Mouse (Mus musculus) adrenal gland (tissue): ENCODE measurements around the gene Slc26a9.
"Not testable (repeated sequence)": the region's sequence is repeated elsewhere in the genome, so short reads cannot be mapped to it uniquely, and the experiment has no call there.

Experiments used
- intact Hi-C: fragments of 180-260 bp; cut with DNase I; formaldehyde crosslinking; loops from one replicate; pipeline ENCODE4 v1.15.1; 2025

Slc26a9 gene

GRCm38 (mm10) chr1:131764581-131765338 is 20.9 kb downstream of the Slc26a9 start:
- intact Hi-C loops, result loop anchor here (1.0 to 5.0 kb wide), 3 partner anchors 52 to 152 kb away; no protein-coding TSS in a partner anchor

- intact Hi-C loops, result loop anchor here (1.0 to 5.0 kb wide), 3 partner anchors 53 to 153 kb away; no protein-coding TSS in a partner anchor
Observed at GRCm38 (mm10) chr1:131765357-131766001, 21.7 kb downstream of the Slc26a9 start.

GRCm38 (mm10) chr1:131769296-131769695 is 25.5 kb downstream of the Slc26a9 start:
- intact Hi-C loops, result loop anchor here (5.0 kb wide), 2 partner anchors 78 to 157 kb away; no protein-coding TSS in a partner anchor

GRCm38 (mm10) chr1:131770656-131771055 is 26.8 kb downstream of the Slc26a9 start:
- intact Hi-C loops, result no loop called here

- intact Hi-C loops, result no loop called here
Observed at GRCm38 (mm10) chr1:131771440-131771839, 27.6 kb downstream of the Slc26a9 start.

GRCm38 (mm10) chr1:131794591-131794990 is 50.8 kb downstream of the Slc26a9 start:
- intact Hi-C loops, result no loop called here

- intact Hi-C loops, result no loop called here
Observed at GRCm38 (mm10) chr1:131795171-131795570, 51.3 kb downstream of the Slc26a9 start.

GRCm38 (mm10) chr1:131797202-131797909 is 53.5 kb downstream of the Slc26a9 start, which contains the start of gene Pm20d1:
Gene Pm20d1 (plus strand): TSS chr1:131797381.
- intact Hi-C loops, result no loop called here

GRCm38 (mm10) chr1:131800001-131800400 is 56.2 kb downstream of the Slc26a9 start:
- intact Hi-C loops, result no loop called here

GRCm38 (mm10) chr1:131801071-131801470 is 57.2 kb downstream of the Slc26a9 start:
- intact Hi-C loops, result no loop called here

GRCm38 (mm10) chr1:131802652-131803051 is 58.8 kb downstream of the Slc26a9 start:
- intact Hi-C loops, result no loop called here

- intact Hi-C loops, result no loop called here
Observed at GRCm38 (mm10) chr1:131804166-131804565, 60.3 kb downstream of the Slc26a9 start.

- intact Hi-C loops, result no loop called here
Observed at GRCm38 (mm10) chr1:131808986-131809385, 65.2 kb downstream of the Slc26a9 start.

GRCm38 (mm10) chr1:131809651-131810050 is 65.8 kb downstream of the Slc26a9 start:
- intact Hi-C loops, result no loop called here

- intact Hi-C loops, result no loop called here
Observed at GRCm38 (mm10) chr1:131811393-131811792, 67.6 kb downstream of the Slc26a9 start.

- intact Hi-C loops, result no loop called here
Observed at GRCm38 (mm10) chr1:131812006-131812405, 68.2 kb downstream of the Slc26a9 start.

GRCm38 (mm10) chr1:131812631-131813295 is 68.9 kb downstream of the Slc26a9 start:
- intact Hi-C loops, result no loop called here

- intact Hi-C loops, result no loop called here
Observed at GRCm38 (mm10) chr1:131813731-131814130, 69.9 kb downstream of the Slc26a9 start.

- intact Hi-C loops, result no loop called here
Observed at GRCm38 (mm10) chr1:131814191-131814590, 70.4 kb downstream of the Slc26a9 start.

- intact Hi-C loops, result no loop called here
Observed at GRCm38 (mm10) chr1:131816886-131817285, 73.1 kb downstream of the Slc26a9 start.

- intact Hi-C loops, result not testable (repeated sequence)
Observed at GRCm38 (mm10) chr1:131820353-131820752, 76.5 kb downstream of the Slc26a9 start.
